Mouse (Mus musculus): ENCODE measurements around the gene Atp2a1.

Atp2a1 gene

GRCm38 (mm10) chr7:126449991-126450390, 12.9 kb downstream of the Atp2a1 start:
- DNase-seq: no peak

- DNase-seq: no peak
These were observed 14.4 kb downstream of the Atp2a1 start for GRCm38 (mm10) chr7:126448481-126448880.

- DNase-seq: no peak
These were observed 16.7 kb downstream of the Atp2a1 start for GRCm38 (mm10) chr7:126446217-126446616.

GRCm38 (mm10) chr7:126445104-126445815, 17.6 kb downstream of the Atp2a1 start:
- DNase-seq: no peak

GRCm38 (mm10) chr7:126444536-126444935, 18.4 kb downstream of the Atp2a1 start:
- DNase-seq: no peak

- DNase-seq: no peak
These were observed 18.9 kb downstream of the Atp2a1 start for GRCm38 (mm10) chr7:126443997-126444396.

GRCm38 (mm10) chr7:126440134-126440533, 22.8 kb downstream of the Atp2a1 start:
- DNase-seq: no peak

- DNase-seq: no peak
These were observed 26.1 kb downstream of the Atp2a1 start for GRCm38 (mm10) chr7:126436851-126437250.

GRCm38 (mm10) chr7:126435801-126436200, 27.1 kb downstream of the Atp2a1 start:
- DNase-seq: no peak

- no peak for DNase-seq
These were observed 28.2 kb downstream of the Atp2a1 start for GRCm38 (mm10) chr7:126434726-126435125.

- DNase-seq: no peak
These were observed 32.7 kb downstream of the Atp2a1 start for GRCm38 (mm10) chr7:126430167-126430566.

GRCm38 (mm10) chr7:126429503-126429898, 33.4 kb downstream of the Atp2a1 start:
- no peak for DNase-seq

GRCm38 (mm10) chr7:126428631-126429502, 34.0 kb downstream of the Atp2a1 start, which contains the start of gene Rabep2:
Gene Rabep2, plus strand, starts transcription at chr7:126428759.
- peak; percentile 93 for DNase-seq

- no peak for DNase-seq
These were observed 34.8 kb downstream of the Atp2a1 start for GRCm38 (mm10) chr7:126428154-126428553.

- DNase-seq: no peak
These were observed 35.5 kb downstream of the Atp2a1 start for GRCm38 (mm10) chr7:126427323-126427860.

- no peak for DNase-seq
These were observed 38.7 kb downstream of the Atp2a1 start for GRCm38 (mm10) chr7:126424161-126424560.

- no peak for DNase-seq
These were observed 41.2 kb downstream of the Atp2a1 start for GRCm38 (mm10) chr7:126421756-126422155.

- no peak for DNase-seq
These were observed 44.4 kb downstream of the Atp2a1 start for GRCm38 (mm10) chr7:126418496-126418895.

- no peak for DNase-seq
These were observed 45.3 kb downstream of the Atp2a1 start for GRCm38 (mm10) chr7:126417606-126418005.

GRCm38 (mm10) chr7:126417045-126417444, 45.9 kb downstream of the Atp2a1 start:
- DNase-seq: no peak

- no peak for DNase-seq
These were observed 46.3 kb downstream of the Atp2a1 start for GRCm38 (mm10) chr7:126416615-126417014.

- no peak for DNase-seq
These were observed 48.2 kb downstream of the Atp2a1 start, which contains the start of gene Cd19 for GRCm38 (mm10) chr7:126414725-126415124. Gene Cd19, minus strand, starts transcription at chr7:126414889.

- no peak for DNase-seq
These were observed 51.8 kb downstream of the Atp2a1 start for GRCm38 (mm10) chr7:126411061-126411460.

GRCm38 (mm10) chr7:126408686-126409085, 54.2 kb downstream of the Atp2a1 start:
- no peak for DNase-seq

Measured in right cerebral cortex, postnatal 25 days (tissue).